Mouse (Mus musculus) skeletal muscle tissue, postnatal 0 days (tissue): ENCODE measurements around the gene Gstm5. TPM values are rescaled to one million over a fixed set of nuclear protein-coding genes. Genes with fewer than 3 reads are reported as not detected.

Experiments used
- polyA plus RNA-seq: library from polyadenylated mRNA; unstranded; fragments of >200 nt; fragmentation: Nextera tagmentation; extraction: Ambion mirVana; gene quantifications from 2 replicates; pipeline ENCODE4 v1.2.1, GENCODE M21; 2015

Gene Gstm5
- polyA plus RNA-seq: 106 and 112 TPM in 2 replicates

DNA sequence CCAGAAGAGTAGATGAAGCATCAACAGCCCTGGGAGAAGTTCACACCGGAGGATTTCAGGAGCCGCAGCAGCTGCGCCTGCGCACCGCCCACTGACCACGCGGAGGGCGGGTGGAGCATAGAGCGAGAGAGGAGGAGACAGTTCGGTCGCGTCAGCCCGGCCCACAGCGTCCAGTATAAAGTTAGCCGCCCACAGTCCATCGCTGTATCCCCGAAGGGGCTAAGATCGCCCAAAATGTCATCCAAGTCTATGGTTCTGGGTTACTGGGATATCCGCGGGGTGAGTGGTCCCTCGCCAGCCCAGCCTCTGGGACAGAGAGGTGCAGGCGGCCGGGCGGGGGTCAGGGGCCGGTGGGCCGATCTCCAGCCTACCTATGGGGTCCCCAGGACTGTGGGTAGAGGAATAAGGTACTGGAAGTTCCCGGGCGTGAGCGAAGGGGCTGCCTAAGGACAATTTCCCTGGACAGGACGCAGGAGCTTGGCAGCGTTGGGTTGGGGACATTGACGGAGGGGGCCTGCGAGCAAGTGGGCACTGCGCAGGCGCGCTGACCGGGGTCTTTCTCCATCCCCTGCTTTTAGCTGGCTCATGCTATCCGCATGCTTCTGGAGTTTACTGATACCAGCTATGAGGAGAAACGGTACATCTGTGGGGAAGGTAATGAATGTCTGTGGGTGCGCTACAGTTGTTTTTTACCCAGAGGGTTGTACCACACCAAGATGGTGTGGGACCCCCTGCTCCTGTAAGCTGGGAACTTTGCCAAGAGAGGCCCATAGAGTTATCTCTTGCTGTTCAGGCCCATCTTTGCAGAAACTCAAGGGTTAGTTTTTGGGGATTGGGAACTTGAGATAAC, at the start of gene Gstm5:
TSS of gene Gstm5 (plus strand) at position 102 of the 850 bp plus-strand sequence.

GRCm38 (mm10) chr3:107877005-107877404, 18.6 kb upstream of the Gstm5 start, which contains the start of gene Eps8l3:
TSS of gene Eps8l3 (plus strand) at chr3:107877229.

GRCm38 (mm10) chr3:107931670-107932069, 36.0 kb downstream of the Gstm5 start, which contains the start of gene Gstm7:
TSS of gene Gstm7 (minus strand) at chr3:107931817.

GRCm38 (mm10) chr3:107943239-107943990, 47.8 kb downstream of the Gstm5 start, which contains the start of gene Gstm6:
TSS of gene Gstm6 (minus strand) at chr3:107943749.

Other genes with a start within 250 kb of the Gstm5 start
- gene Ahcyl1, start 199.3 kb upstream of the Gstm5 start, polyA plus RNA-seq: 32.7 and 32.9 TPM in 2 replicates
- 13.1 and 17.2 TPM in 2 replicates for gene Csf1, start 135.4 kb upstream of the Gstm5 start, polyA plus RNA-seq
- gene Eps8l3, start 18.6 kb upstream of the Gstm5 start, polyA plus RNA-seq: not detected in 2 replicates
- gene Gstm7, start 36.0 kb downstream of the Gstm5 start, polyA plus RNA-seq: 6.6 and 6.8 TPM in 2 replicates
- 2.7 and 3.5 TPM in 2 replicates for gene Gstm6, start 47.9 kb downstream of the Gstm5 start, polyA plus RNA-seq
- gene Gstm3, start 73.5 kb downstream of the Gstm5 start, polyA plus RNA-seq: not detected in 2 replicates
- 47.5 and 65.3 TPM in 2 replicates for gene Gstm2, start 90.6 kb downstream of the Gstm5 start, polyA plus RNA-seq
- 115 and 116 TPM in 2 replicates for gene Gstm1, start 122.2 kb downstream of the Gstm5 start, polyA plus RNA-seq
- 10.6 and 12.4 TPM in 2 replicates for gene Gstm4, start 149.1 kb downstream of the Gstm5 start, polyA plus RNA-seq
- gene Ampd2, start 190.8 kb downstream of the Gstm5 start, polyA plus RNA-seq: 10.6 and 13.3 TPM in 2 replicates
- gene Gnat2, start 197.0 kb downstream of the Gstm5 start, polyA plus RNA-seq: 0.22 and 0.27 TPM in 2 replicates